Mouse (Mus musculus): ENCODE results near the gene Ssh3. TPM values are rescaled to one million over a fixed set of nuclear protein-coding genes. Genes with fewer than 3 reads are reported as not detected.

Gene Ssh3
- polyA plus RNA-seq, 1 experiment: 139 TPM

DNA sequence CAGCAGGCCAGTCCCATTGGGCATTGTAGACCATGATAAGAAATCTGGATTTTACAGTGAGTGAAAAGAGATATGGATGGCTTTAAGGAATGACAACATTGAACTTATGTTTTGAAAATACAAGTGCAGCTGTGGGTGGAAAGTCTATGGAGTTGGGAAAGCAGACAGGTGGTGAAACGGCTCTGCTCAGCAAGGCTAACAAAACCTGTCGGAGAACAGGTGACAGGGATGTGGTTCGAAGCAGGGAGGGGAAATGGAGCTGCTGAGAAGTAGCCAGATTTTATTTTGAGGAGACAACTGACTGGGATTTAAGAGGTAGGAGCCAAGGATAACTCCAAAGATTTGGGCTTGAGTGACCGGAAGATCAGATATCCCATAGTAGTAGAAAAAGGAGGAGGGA lies 34.4 kb downstream of the Ssh3 start:
- no peaks in the 10 kb centered on the region for H3K27me3 ChIP-seq (ENCODE audit: control insufficient read depth, insufficient read depth, low read length)
- DNase-seq: no peak
- H3K27ac ChIP-seq (ENCODE audit: insufficient read depth, low read length): no peak overlapping the region
- H3K4me3 ChIP-seq (replicated peaks; ENCODE audit: insufficient read depth, low read depth, low read length): no peak overlapping the region
- WGBS: 67% methylated on average over 4 of the region's 4 CpGs
- H3K4me1 ChIP-seq (ENCODE audit: control insufficient read depth, insufficient read depth, low read length): no peaks in the 10 kb centered on the region
- TF ChIP-seq POLR2A (IDR thresholded peaks at IDR 0.05; ENCODE audit: borderline replicate concordance, insufficient read depth, low read length): no peak
- no peak for TF ChIP-seq CTCF (IDR thresholded peaks at IDR 0.05; ENCODE audit: borderline replicate concordance, insufficient read depth, low read depth, low read length)

GRCm38 (mm10) chr19:4232651-4233050 lies 36.3 kb downstream of the Ssh3 start:
- Histone ChIP-seq H3K4me1 (ENCODE audit: control insufficient read depth, insufficient read depth, low read length) (no peaks in the 10 kb centered on the region), H3K27ac (ENCODE audit: insufficient read depth, low read length) (no peak overlapping the region), H3K4me3 (replicated peaks; ENCODE audit: insufficient read depth, low read depth, low read length) (no peak overlapping the region), H3K27me3 (ENCODE audit: control insufficient read depth, insufficient read depth, low read length) (no peaks in the 10 kb centered on the region)
- WGBS: 80% methylated on average over 7 of the region's 7 CpGs
- DNase-seq: no peak
- no peak for TF ChIP-seq POLR2A (IDR thresholded peaks at IDR 0.05; ENCODE audit: borderline replicate concordance, insufficient read depth, low read length)
- TF ChIP-seq CTCF (IDR thresholded peaks at IDR 0.05; ENCODE audit: borderline replicate concordance, insufficient read depth, low read depth, low read length): no peak

DNA sequence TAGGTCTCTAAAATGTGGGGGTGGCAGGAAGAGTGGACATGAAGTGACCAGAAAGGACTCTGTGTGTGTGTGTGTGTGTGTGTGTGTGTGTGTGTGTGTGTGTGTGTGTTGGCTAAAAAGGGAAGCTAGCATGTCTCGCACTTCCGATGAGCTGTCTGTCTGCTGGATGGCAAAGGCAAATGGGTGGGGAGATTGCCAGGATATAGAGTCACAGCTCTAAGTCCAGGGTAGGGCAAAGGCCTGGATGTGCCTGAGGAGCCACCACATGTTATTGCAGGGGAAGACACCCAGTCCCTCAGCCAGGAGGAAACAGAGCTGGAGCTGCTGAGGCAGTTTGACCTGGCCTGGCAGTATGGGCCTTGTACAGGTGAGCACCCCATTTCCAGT lies 36.8 kb downstream of the Ssh3 start:
- TF ChIP-seq POLR2A (IDR thresholded peaks at IDR 0.05; ENCODE audit: borderline replicate concordance, insufficient read depth, low read length) (no peak), CTCF (IDR thresholded peaks at IDR 0.05; ENCODE audit: borderline replicate concordance, insufficient read depth, low read depth, low read length) (no peak)
- peak in 1 of 2 experiments; percentile 77 for DNase-seq
- peak overlapping the region; percentile 90 for H3K4me3 ChIP-seq (replicated peaks; ENCODE audit: insufficient read depth, low read depth, low read length)
- 0% methylated on average over 2 of the region's 2 CpGs for WGBS
- H3K27me3 ChIP-seq (ENCODE audit: control insufficient read depth, insufficient read depth, low read length): no peaks in the 10 kb centered on the region
- H3K27ac ChIP-seq (ENCODE audit: insufficient read depth, low read length): peak overlapping the region; percentile 97
- no peaks in the 10 kb centered on the region for H3K4me1 ChIP-seq (ENCODE audit: control insufficient read depth, insufficient read depth, low read length)

- TF ChIP-seq POLR2A (IDR thresholded peaks at IDR 0.05; ENCODE audit: borderline replicate concordance, insufficient read depth, low read length): peak; percentile 92; the same call in 1 of the 2 replicates
- no peak for TF ChIP-seq CTCF (IDR thresholded peaks at IDR 0.05; ENCODE audit: borderline replicate concordance, insufficient read depth, low read depth, low read length)
- Histone ChIP-seq H3K27me3 (ENCODE audit: control insufficient read depth, insufficient read depth, low read length) (no peaks in the 10 kb centered on the region), H3K4me3 (replicated peaks; ENCODE audit: insufficient read depth, low read depth, low read length) (peak within 1 kb of the TSS; percentile 90), H3K4me1 (ENCODE audit: control insufficient read depth, insufficient read depth, low read length) (no peaks in the 10 kb centered on the region), H3K27ac (ENCODE audit: insufficient read depth, low read length) (peak within 1 kb of the TSS; percentile 97)
- WGBS: 2% methylated on average over 25 of the region's 26 CpGs
- peak; percentile 98 to 99 for DNase-seq
These were observed 37.5 kb downstream of the Ssh3 start, which contains the start of gene Pold4 for GRCm38 (mm10) chr19:4231253-4232185. Gene Pold4 (plus strand): TSS chr19:4231899.

- no peak overlapping the region for H3K27ac ChIP-seq (ENCODE audit: insufficient read depth, low read length)
- TF ChIP-seq POLR2A (IDR thresholded peaks at IDR 0.05; ENCODE audit: borderline replicate concordance, insufficient read depth, low read length) (no peak), CTCF (IDR thresholded peaks at IDR 0.05; ENCODE audit: borderline replicate concordance, insufficient read depth, low read depth, low read length) (no peak)
- no peak overlapping the region for H3K4me3 ChIP-seq (replicated peaks; ENCODE audit: insufficient read depth, low read depth, low read length)
- H3K4me1 ChIP-seq (ENCODE audit: control insufficient read depth, insufficient read depth, low read length): no peaks in the 10 kb centered on the region
- DNase-seq: no peak
- no peaks in the 10 kb centered on the region for H3K27me3 ChIP-seq (ENCODE audit: control insufficient read depth, insufficient read depth, low read length)
- WGBS: 69% methylated on average over 8 of the region's 8 CpGs
These were observed 38.6 kb downstream of the Ssh3 start for GRCm38 (mm10) chr19:4230415-4230814.

DNA sequence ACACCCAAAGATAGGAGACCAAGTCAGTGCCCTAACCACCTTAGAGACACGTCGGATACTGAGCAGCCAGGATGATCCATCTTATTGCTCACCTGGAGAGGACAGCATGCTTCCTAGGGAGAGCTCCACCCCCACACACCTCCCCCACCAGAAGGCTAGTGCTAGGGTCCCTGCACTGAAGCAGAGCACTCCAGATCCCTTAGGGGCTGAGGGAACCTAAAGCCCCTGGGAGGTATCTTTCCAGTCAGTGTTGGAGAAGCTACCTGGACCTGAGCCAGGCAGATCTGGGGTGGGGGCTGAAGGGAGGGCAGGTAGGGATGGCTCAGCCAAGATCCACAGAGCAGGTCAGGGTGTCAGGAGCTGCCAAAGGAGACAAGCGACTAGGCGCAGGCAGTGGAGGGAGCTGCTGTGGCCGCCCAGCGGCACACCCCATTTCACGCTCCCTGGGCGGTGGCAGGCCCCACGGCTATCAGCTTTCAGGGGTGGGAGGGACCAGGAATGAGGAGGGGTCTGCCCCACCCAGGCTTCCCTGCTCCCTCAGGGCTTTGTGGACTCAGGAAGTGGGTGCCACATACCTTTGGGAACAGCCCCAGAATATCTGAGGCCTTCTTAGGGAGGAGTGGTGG lies 39.4 kb downstream of the Ssh3 start:
- Histone ChIP-seq H3K4me1 (ENCODE audit: control insufficient read depth, insufficient read depth, low read length) (no peaks in the 10 kb centered on the region), H3K27me3 (ENCODE audit: control insufficient read depth, insufficient read depth, low read length) (no peaks in the 10 kb centered on the region), H3K27ac (ENCODE audit: insufficient read depth, low read length) (no peak overlapping the region), H3K4me3 (replicated peaks; ENCODE audit: insufficient read depth, low read depth, low read length) (no peak overlapping the region)
- WGBS: 55% methylated on average over 9 of the region's 9 CpGs
- no peak for TF ChIP-seq CTCF (IDR thresholded peaks at IDR 0.05; ENCODE audit: borderline replicate concordance, insufficient read depth, low read depth, low read length)
- no peak for TF ChIP-seq POLR2A (IDR thresholded peaks at IDR 0.05; ENCODE audit: borderline replicate concordance, insufficient read depth, low read length)
- no peak for DNase-seq

DNA sequence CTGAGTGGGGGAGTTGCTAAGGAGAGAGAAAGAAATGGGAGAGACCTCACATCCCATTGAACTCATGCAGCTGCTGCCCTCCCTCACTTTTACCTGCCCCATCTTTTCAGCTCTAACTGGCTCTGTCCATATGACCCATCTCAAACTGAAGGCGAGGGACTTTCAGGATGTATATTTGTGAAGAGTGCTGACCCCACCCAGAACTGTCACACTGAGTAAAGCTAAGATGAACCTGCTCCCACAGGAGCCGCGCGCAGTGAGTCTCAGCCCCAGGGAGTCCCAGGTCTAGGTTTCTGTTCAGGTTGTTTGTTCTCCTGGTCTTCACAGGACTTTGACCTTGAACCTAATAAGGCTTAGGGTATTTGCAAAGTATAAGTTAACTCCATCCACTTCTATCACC lies 40.1 kb downstream of the Ssh3 start:
- Histone ChIP-seq H3K27ac (ENCODE audit: insufficient read depth, low read length) (no peak overlapping the region), H3K4me1 (ENCODE audit: control insufficient read depth, insufficient read depth, low read length) (no peaks in the 10 kb centered on the region), H3K27me3 (ENCODE audit: control insufficient read depth, insufficient read depth, low read length) (no peaks in the 10 kb centered on the region), H3K4me3 (replicated peaks; ENCODE audit: insufficient read depth, low read depth, low read length) (no peak overlapping the region)
- 86% methylated on average over 4 of the region's 4 CpGs for WGBS
- DNase-seq: no peak
- TF ChIP-seq CTCF (IDR thresholded peaks at IDR 0.05; ENCODE audit: borderline replicate concordance, insufficient read depth, low read depth, low read length) (no peak), POLR2A (IDR thresholded peaks at IDR 0.05; ENCODE audit: borderline replicate concordance, insufficient read depth, low read length) (no peak)
